Mouse (Mus musculus): ENCODE results near the gene Btg2. TPM values are rescaled to one million over a fixed set of nuclear protein-coding genes. Genes with fewer than 3 reads are reported as not detected.

Btg2 gene
- polyA plus RNA-seq, 1 experiment from 2014 or later: 82.6 TPM

- DNase-seq (ENCODE audit: low spot score) (no peak), ATAC-seq (no peak)
- WGBS: 85% methylated on average over 5 of the region's 5 CpGs
- Histone ChIP-seq H3K36me3 (ENCODE audit: control insufficient read depth, insufficient read depth, low read length) (no peaks in the 10 kb centered on the region), H3K9me3 (replicated peaks; ENCODE audit: control insufficient read depth, low read length) (no peaks in the 10 kb centered on the region), H3K4me3 (ENCODE audit: low read depth, low read length) (no peak overlapping the region), H3K27me3 (replicated peaks; ENCODE audit: control insufficient read depth, insufficient read depth, low read length) (no peaks in the 10 kb centered on the region), H3K4me1 (ENCODE audit: control insufficient read depth, insufficient read depth, low read length) (peaks cover under 1% of the 10 kb centered on the region; the same call in 1 of the 2 replicates), H3K27ac (ENCODE audit: low read depth, low read length) (no peak overlapping the region), H3K4me2 (ENCODE audit: low read length) (no peak overlapping the region), H3K9ac (ENCODE audit: low read length) (no peak overlapping the region)
These were observed 31.5 kb upstream of the Btg2 start for GRCm38 (mm10) chr1:134110449-134110848.

GRCm38 (mm10) chr1:134110015-134110414 is 31.1 kb upstream of the Btg2 start:
- no peak overlapping the region for H3K27ac ChIP-seq (ENCODE audit: low read depth, low read length)
- 91% methylated on average over 3 of the region's 3 CpGs for WGBS
- no peak overlapping the region for H3K4me2 ChIP-seq (ENCODE audit: low read length)
- no peaks in the 10 kb centered on the region for H3K9me3 ChIP-seq (replicated peaks; ENCODE audit: control insufficient read depth, low read length)
- no peaks in the 10 kb centered on the region for H3K36me3 ChIP-seq (ENCODE audit: control insufficient read depth, insufficient read depth, low read length)
- no peaks in the 10 kb centered on the region for H3K4me1 ChIP-seq (ENCODE audit: control insufficient read depth, insufficient read depth, low read length)
- DNase-seq (ENCODE audit: low spot score): peak; percentile 45
- H3K4me3 ChIP-seq (ENCODE audit: low read depth, low read length): no peak overlapping the region
- H3K27me3 ChIP-seq (replicated peaks; ENCODE audit: control insufficient read depth, insufficient read depth, low read length): no peaks in the 10 kb centered on the region
- H3K9ac ChIP-seq (ENCODE audit: low read length): no peak overlapping the region
- no peak for ATAC-seq

GRCm38 (mm10) chr1:134107777-134108176 is 28.9 kb upstream of the Btg2 start:
- no peak overlapping the region for H3K9ac ChIP-seq (ENCODE audit: low read length)
- no peak for DNase-seq (ENCODE audit: low spot score)
- no peaks in the 10 kb centered on the region for H3K27me3 ChIP-seq (replicated peaks; ENCODE audit: control insufficient read depth, insufficient read depth, low read length)
- no peak for ATAC-seq
- H3K9me3 ChIP-seq (replicated peaks; ENCODE audit: control insufficient read depth, low read length): no peaks in the 10 kb centered on the region
- H3K36me3 ChIP-seq (ENCODE audit: control insufficient read depth, insufficient read depth, low read length): no peaks in the 10 kb centered on the region
- no peak overlapping the region for H3K4me3 ChIP-seq (ENCODE audit: low read depth, low read length)
- H3K4me2 ChIP-seq (ENCODE audit: low read length): no peak overlapping the region
- H3K4me1 ChIP-seq (ENCODE audit: control insufficient read depth, insufficient read depth, low read length): no peaks in the 10 kb centered on the region
- no peak overlapping the region for H3K27ac ChIP-seq (ENCODE audit: low read depth, low read length)
- 93% methylated on average over 7 of the region's 7 CpGs for WGBS

GRCm38 (mm10) chr1:134106719-134107118 is 27.8 kb upstream of the Btg2 start:
- H3K36me3 ChIP-seq (ENCODE audit: control insufficient read depth, insufficient read depth, low read length): no peaks in the 10 kb centered on the region
- no peaks in the 10 kb centered on the region for H3K4me1 ChIP-seq (ENCODE audit: control insufficient read depth, insufficient read depth, low read length)
- no peak overlapping the region for H3K9ac ChIP-seq (ENCODE audit: low read length)
- H3K9me3 ChIP-seq (replicated peaks; ENCODE audit: control insufficient read depth, low read length): no peaks in the 10 kb centered on the region
- H3K4me3 ChIP-seq (ENCODE audit: low read depth, low read length): no peak overlapping the region
- H3K27me3 ChIP-seq (replicated peaks; ENCODE audit: control insufficient read depth, insufficient read depth, low read length): no peaks in the 10 kb centered on the region
- no peak overlapping the region for H3K4me2 ChIP-seq (ENCODE audit: low read length)
- no peak overlapping the region for H3K27ac ChIP-seq (ENCODE audit: low read depth, low read length)
- peak; percentile 73 for DNase-seq (ENCODE audit: low spot score)
- 1% methylated on average over 5 of the region's 5 CpGs for WGBS
- peak; percentile 60 for ATAC-seq

GRCm38 (mm10) chr1:134105764-134106430 is 27.0 kb upstream of the Btg2 start:
- H3K4me1 ChIP-seq (ENCODE audit: control insufficient read depth, insufficient read depth, low read length): no peaks in the 10 kb centered on the region
- H3K9me3 ChIP-seq (replicated peaks; ENCODE audit: control insufficient read depth, low read length): no peaks in the 10 kb centered on the region
- H3K4me2 ChIP-seq (ENCODE audit: low read length): no peak overlapping the region
- H3K36me3 ChIP-seq (ENCODE audit: control insufficient read depth, insufficient read depth, low read length): no peaks in the 10 kb centered on the region
- 60% methylated on average over 3 of the region's 3 CpGs for WGBS
- no peaks in the 10 kb centered on the region for H3K27me3 ChIP-seq (replicated peaks; ENCODE audit: control insufficient read depth, insufficient read depth, low read length)
- DNase-seq (ENCODE audit: low spot score) (no peak), ATAC-seq (no peak)
- no peak overlapping the region for H3K9ac ChIP-seq (ENCODE audit: low read length)
- no peak overlapping the region for H3K4me3 ChIP-seq (ENCODE audit: low read depth, low read length)
- no peak overlapping the region for H3K27ac ChIP-seq (ENCODE audit: low read depth, low read length)

- WGBS: 85% methylated on average over 11 of the region's 11 CpGs
- no peaks in the 10 kb centered on the region for H3K36me3 ChIP-seq (ENCODE audit: control insufficient read depth, insufficient read depth, low read length)
- H3K4me2 ChIP-seq (ENCODE audit: low read length): no peak overlapping the region
- no peaks in the 10 kb centered on the region for H3K27me3 ChIP-seq (replicated peaks; ENCODE audit: control insufficient read depth, insufficient read depth, low read length)
- H3K4me1 ChIP-seq (ENCODE audit: control insufficient read depth, insufficient read depth, low read length): no peaks in the 10 kb centered on the region
- no peak for DNase-seq (ENCODE audit: low spot score)
- H3K9me3 ChIP-seq (replicated peaks; ENCODE audit: control insufficient read depth, low read length): no peaks in the 10 kb centered on the region
- H3K27ac ChIP-seq (ENCODE audit: low read depth, low read length): no peak overlapping the region
- H3K9ac ChIP-seq (ENCODE audit: low read length): no peak overlapping the region
- no peak for ATAC-seq
- no peak overlapping the region for H3K4me3 ChIP-seq (ENCODE audit: low read depth, low read length)
These were observed 26.3 kb upstream of the Btg2 start for GRCm38 (mm10) chr1:134105043-134105763.

- no peaks in the 10 kb centered on the region for H3K36me3 ChIP-seq (ENCODE audit: control insufficient read depth, insufficient read depth, low read length)
- 71% methylated on average over 5 of the region's 5 CpGs for WGBS
- ATAC-seq: no peak
- no peaks in the 10 kb centered on the region for H3K27me3 ChIP-seq (replicated peaks; ENCODE audit: control insufficient read depth, insufficient read depth, low read length)
- H3K9me3 ChIP-seq (replicated peaks; ENCODE audit: control insufficient read depth, low read length): no peaks in the 10 kb centered on the region
- H3K4me3 ChIP-seq (ENCODE audit: low read depth, low read length): no peak overlapping the region
- no peak overlapping the region; the same call in 1 of the 2 replicates for H3K27ac ChIP-seq (ENCODE audit: low read depth, low read length)
- peaks cover 7% of the 10 kb centered on the region; the same call in 1 of the 2 replicates for H3K4me1 ChIP-seq (ENCODE audit: control insufficient read depth, insufficient read depth, low read length)
- H3K4me2 ChIP-seq (ENCODE audit: low read length): no peak overlapping the region
- DNase-seq (ENCODE audit: low spot score): no peak
- H3K9ac ChIP-seq (ENCODE audit: low read length): no peak overlapping the region
These were observed 24.9 kb upstream of the Btg2 start for GRCm38 (mm10) chr1:134103861-134104260.

- no peak for DNase-seq (ENCODE audit: low spot score)
- H3K4me1 ChIP-seq (ENCODE audit: control insufficient read depth, insufficient read depth, low read length): peaks cover 22% of the 10 kb centered on the region; the same call in 1 of the 2 replicates
- WGBS: 73% methylated on average over 3 of the region's 3 CpGs
These were observed 22.7 kb upstream of the Btg2 start for GRCm38 (mm10) chr1:134101593-134101992.

GRCm38 (mm10) chr1:134100928-134101327 is 22.0 kb upstream of the Btg2 start:
- DNase-seq (ENCODE audit: low spot score) (no peak), ATAC-seq (no peak)
- Histone ChIP-seq H3K4me1 (ENCODE audit: control insufficient read depth, insufficient read depth, low read length) (peaks cover 28% of the 10 kb centered on the region), H3K4me3 (ENCODE audit: low read depth, low read length) (no peak overlapping the region), H3K27ac (ENCODE audit: low read depth, low read length) (no peak overlapping the region), H3K9ac (ENCODE audit: low read length) (no peak overlapping the region), H3K4me2 (ENCODE audit: low read length) (no peak overlapping the region), H3K27me3 (replicated peaks; ENCODE audit: control insufficient read depth, insufficient read depth, low read length) (no peaks in the 10 kb centered on the region), H3K36me3 (ENCODE audit: control insufficient read depth, insufficient read depth, low read length) (no peaks in the 10 kb centered on the region), H3K9me3 (replicated peaks; ENCODE audit: control insufficient read depth, low read length) (no peaks in the 10 kb centered on the region)
- WGBS: 84% methylated on average over 4 of the region's 4 CpGs

More at GRCm38 (mm10) chr1:134101593-134101992, 22.7 kb upstream of the Btg2 start:
- Histone ChIP-seq H3K36me3 (ENCODE audit: control insufficient read depth, insufficient read depth, low read length) (no peaks in the 10 kb centered on the region), H3K4me2 (ENCODE audit: low read length) (no peak overlapping the region), H3K27ac (ENCODE audit: low read depth, low read length) (no peak overlapping the region), H3K27me3 (replicated peaks; ENCODE audit: control insufficient read depth, insufficient read depth, low read length) (no peaks in the 10 kb centered on the region), H3K4me3 (ENCODE audit: low read depth, low read length) (no peak overlapping the region), H3K9me3 (replicated peaks; ENCODE audit: control insufficient read depth, low read length) (no peaks in the 10 kb centered on the region), H3K9ac (ENCODE audit: low read length) (no peak overlapping the region)
- ATAC-seq: no peak

Data from forebrain, embryonic 14.5 days (tissue).